Mouse (Mus musculus) pancreas, adult 10 weeks (tissue): ENCODE data around the gene Ripply1. TPM values are rescaled to one million over a fixed set of nuclear protein-coding genes. Genes with fewer than 3 reads are reported as not detected.

ENCODE experiments used
- polyA plus RNA-seq: library from polyadenylated mRNA; stranded (reverse); fragments of 350-450 nt; fragmentation: Illumina TruSeq; extraction: RNeasy Lipid Tissue Mini Kit (QIAGEN cat#74804); gene quantifications from one replicate; pipeline ENCODE4 v1.2.3, GENCODE M21; 2015; ENCODE audit warnings: low read depth, low replicate concordance; ENCODE audit not compliant: insufficient read depth

Gene Ripply1
- not detected for polyA plus RNA-seq

GRCm38 (mm10) chrX:139782278-139783044 lies at the start of gene Ripply1:
Gene Ripply1, minus strand, starts transcription at chrX:139782353.

GRCm38 (mm10) chrX:139800406-139800878 lies 18.3 kb upstream of the Ripply1 start, which contains the start of gene Cldn2:
Gene Cldn2, plus strand, starts transcription at chrX:139800828.

Other genes starting within 250 kb of the Ripply1 start
- gene Rnf128, start 219.0 kb downstream of the Ripply1 start, polyA plus RNA-seq: 6.0 TPM
- gene Tbc1d8b, start 97.4 kb downstream of the Ripply1 start, polyA plus RNA-seq: 2.5 TPM
- gene Gm15013, start 67.9 kb downstream of the Ripply1 start, polyA plus RNA-seq: not detected
- 0.26 TPM for gene Cldn2, start 18.5 kb upstream of the Ripply1 start, polyA plus RNA-seq
- gene Morc4, start 89.3 kb upstream of the Ripply1 start, polyA plus RNA-seq: 1.9 TPM
- gene Rbm41, start 216.2 kb upstream of the Ripply1 start, polyA plus RNA-seq: 0.48 TPM